Mouse (Mus musculus) spleen, adult 10 weeks (tissue): ENCODE measurements around the gene Ndufb2. TPM values are rescaled to one million over a fixed set of nuclear protein-coding genes. Genes with fewer than 3 reads are reported as not detected.

Experiments
- polyA plus RNA-seq: library from polyadenylated mRNA; stranded (reverse); fragments of 350-450 nt; fragmentation: Illumina TruSeq; extraction: RNeasy Lipid Tissue Mini Kit (QIAGEN cat#74804); gene quantifications from one replicate; pipeline ENCODE4 v1.2.3, GENCODE M21; 2015; ENCODE audit warnings: low replicate concordance; ENCODE audit not compliant: insufficient read depth

Gene Ndufb2
- 65.7 TPM for polyA plus RNA-seq

DNA sequence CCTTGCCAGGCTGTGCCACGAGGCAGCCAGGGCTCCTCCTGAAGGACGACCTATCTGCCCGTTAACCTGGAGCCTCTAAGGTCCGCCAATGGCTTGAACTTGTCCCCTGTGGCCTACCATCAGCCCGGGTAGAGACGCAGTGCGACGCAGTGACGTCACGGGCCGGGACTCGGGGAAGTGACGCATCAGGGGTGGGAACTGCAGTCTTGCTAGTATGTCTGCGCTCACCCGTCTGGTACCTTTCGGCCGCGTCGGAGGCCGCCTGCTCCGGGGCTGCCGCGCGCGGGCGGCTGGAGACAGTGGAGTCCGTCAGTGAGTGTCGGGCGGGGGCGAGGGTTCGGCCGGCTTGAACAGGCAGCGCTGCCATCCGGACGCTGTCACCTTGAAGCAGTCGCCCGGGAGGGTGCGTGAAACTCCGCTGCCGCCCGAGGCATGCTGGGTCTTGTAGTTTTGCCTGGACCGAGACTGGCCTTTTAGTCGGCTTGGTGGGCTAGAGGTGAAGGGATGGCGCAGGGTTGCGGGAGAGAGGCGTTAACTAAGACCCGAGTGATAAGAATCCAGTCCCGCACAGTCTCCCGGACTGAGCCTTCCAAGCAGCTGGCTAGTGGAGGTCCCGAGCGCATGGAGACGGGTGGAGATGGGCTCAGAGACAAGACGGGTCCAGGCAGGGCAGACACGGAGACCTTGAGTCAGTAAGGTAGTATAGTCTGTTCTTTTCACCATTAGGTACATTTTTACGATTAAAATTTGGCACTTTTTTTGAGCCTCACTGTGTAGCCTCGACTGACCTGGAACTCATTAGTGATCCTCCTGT, at the start of gene Ndufb2:
Gene Ndufb2, plus strand, starts transcription at position 174 of the 814 bp plus-strand sequence.

DNA sequence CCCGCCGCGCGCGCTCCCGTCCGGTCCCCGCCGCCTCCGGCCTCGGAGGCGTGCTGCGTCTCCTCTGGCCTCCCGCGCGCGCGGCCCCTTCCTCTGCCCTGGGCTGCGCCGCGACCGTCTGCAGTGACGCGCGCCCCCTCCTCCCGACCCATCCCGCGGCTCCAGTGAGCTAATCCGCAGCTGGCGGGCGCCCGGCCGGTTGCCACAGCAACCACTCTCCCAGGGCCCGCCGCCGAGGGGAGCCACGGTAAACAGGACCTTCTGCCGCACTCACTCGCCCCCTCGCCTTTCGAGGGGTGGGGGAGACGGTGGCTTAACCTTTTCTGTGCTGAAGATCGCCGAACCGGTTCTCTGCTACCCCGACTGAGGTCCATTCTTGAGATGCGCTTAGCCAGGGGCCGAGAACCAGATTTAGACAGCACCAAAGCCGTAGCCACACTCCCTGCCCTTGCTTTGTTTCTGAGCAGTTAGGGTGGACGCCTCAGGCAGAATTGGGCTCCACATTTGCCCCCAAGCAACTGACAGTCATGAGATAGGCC, 34.6 kb upstream of the Ndufb2 start, which contains the start of gene Dennd2a:
Gene Dennd2a, minus strand, starts transcription at position 145 of the 539 bp plus-strand sequence.

DNA sequence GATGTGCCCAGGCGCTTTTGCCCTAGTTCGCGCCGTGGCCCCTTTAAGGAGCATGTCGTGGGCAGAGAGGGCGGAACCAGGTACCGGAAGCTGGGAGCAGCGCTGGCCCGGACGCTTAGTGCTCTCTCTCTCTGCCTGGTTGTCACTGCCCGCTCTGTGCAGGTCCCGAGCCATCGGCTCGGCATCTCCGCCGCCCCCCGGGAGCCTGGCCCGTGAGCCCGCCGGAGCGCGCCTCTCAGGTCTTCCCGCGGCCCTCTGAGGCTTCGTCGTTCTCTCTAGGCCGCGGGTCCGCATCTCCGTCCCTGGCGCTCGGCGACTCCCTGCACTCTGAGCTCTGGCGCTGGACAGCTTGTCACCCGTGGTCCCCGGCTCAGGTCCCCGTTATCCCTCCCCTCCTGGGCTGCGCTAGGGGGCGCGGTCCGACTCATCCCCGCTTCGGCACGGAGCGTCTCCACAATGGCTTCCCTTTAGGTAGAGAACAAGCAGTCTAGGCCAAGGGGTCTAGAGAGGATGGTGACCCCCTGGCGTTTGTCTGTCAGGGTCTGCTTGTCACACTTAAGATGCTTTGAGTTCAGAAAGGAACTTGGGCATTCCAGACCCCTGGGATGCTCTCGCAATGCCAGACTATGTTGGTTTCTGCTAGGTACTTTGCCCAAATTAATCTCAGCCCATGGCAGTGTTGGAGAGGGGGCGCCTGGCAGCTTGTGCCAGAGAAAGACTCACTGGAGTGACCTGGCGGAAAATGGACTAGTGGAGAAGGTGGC, 18.4 kb upstream of the Ndufb2 start, which contains the start of gene Adck2:
Gene Adck2, plus strand, starts transcription at position 83 of the 764 bp plus-strand sequence.

DNA sequence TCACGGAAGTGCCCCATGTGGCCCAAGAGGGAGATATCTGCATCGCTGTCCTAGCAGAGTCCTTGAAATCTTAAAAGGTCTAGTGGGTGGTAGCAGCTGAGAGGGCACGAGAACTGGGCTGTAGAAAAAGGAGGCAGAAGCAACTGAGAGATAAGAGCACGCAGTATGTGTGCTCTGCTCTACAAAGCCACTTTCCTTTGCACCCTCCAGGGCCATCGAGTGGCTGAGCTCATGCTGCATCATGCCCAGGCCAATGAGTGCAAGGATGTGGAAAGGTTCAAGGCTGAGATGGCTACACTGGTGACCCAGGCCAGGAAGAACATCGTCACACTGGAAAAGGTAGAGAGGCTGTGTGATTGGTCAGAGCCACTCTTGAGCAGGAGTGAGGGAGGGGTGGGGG, 6.9 kb upstream of the Ndufb2 start, which contains the start of gene Gm42420:
Gene Gm42420, plus strand, starts transcription at position 237 of the 400 bp plus-strand sequence.

Other genes with a start within 250 kb of the Ndufb2 start
- gene Slc37a3, start 214.9 kb upstream of the Ndufb2 start, polyA plus RNA-seq = 37.4 TPM
- 13.9 TPM for gene Rab19, start 211.4 kb upstream of the Ndufb2 start, polyA plus RNA-seq
- gene Mkrn1, start 172.1 kb upstream of the Ndufb2 start, polyA plus RNA-seq = 288 TPM
- gene Dennd2a, start 34.7 kb upstream of the Ndufb2 start, polyA plus RNA-seq = 5.7 TPM
- 21.6 TPM for gene Adck2, start 18.7 kb upstream of the Ndufb2 start, polyA plus RNA-seq
- not detected for gene Gm42420, start 6.8 kb upstream of the Ndufb2 start, polyA plus RNA-seq
- gene Braf, start 132.9 kb downstream of the Ndufb2 start, polyA plus RNA-seq = 26.7 TPM
- 113 TPM for gene Mrps33, start 218.4 kb downstream of the Ndufb2 start, polyA plus RNA-seq